Mouse (Mus musculus) hindbrain, embryonic 15.5 days (tissue): ENCODE measurements around the gene Rac2. TPM values are rescaled to one million over a fixed set of nuclear protein-coding genes. Genes with fewer than 3 reads are reported as not detected.

Experiments used
- ATAC-seq: fragments of 200-750 bp; cut with Nextera tagmentation; 2 replicates; pipeline ENCODE4 v1.8.0; 2017; ENCODE audit warnings: low read depth, moderate number of reproducible peaks, moderate TSS enrichment; ENCODE audit not compliant: low FRiP score
- H3K27ac ChIP-seq: fragments of 300-500 bp; sonication (generic); replicated peaks from 2 replicates; pipeline ENCODE4 v1.5.1; 2015; ENCODE audit warnings: mild to moderate bottlenecking, inconsistent platforms
- H3K27me3 ChIP-seq: fragments of 300-500 bp; sonication (generic); 2 replicates; pipeline ENCODE4 v1.6.1; 2015; ENCODE audit warnings: control low read depth, inconsistent platforms
- H3K36me3 ChIP-seq: fragments of 300-500 bp; sonication (generic); 2 replicates; pipeline ENCODE4 v1.6.1; 2015; ENCODE audit warnings: control low read depth, inconsistent platforms
- H3K4me1 ChIP-seq: fragments of 300-500 bp; sonication (generic); replicated peaks from 2 replicates; pipeline ENCODE4 v1.6.1; 2015; ENCODE audit warnings: control low read depth, inconsistent platforms
- H3K4me2 ChIP-seq: fragments of 300-500 bp; sonication (generic); 2 replicates; pipeline ENCODE4 v1.6.1; 2015; ENCODE audit warnings: moderate library complexity, mild to moderate bottlenecking, inconsistent platforms
- H3K4me3 ChIP-seq: fragments of 300-500 bp; sonication (generic); 2 replicates; pipeline ENCODE4 v1.5.1; 2015; ENCODE audit warnings: mild to moderate bottlenecking, inconsistent platforms
- H3K9ac ChIP-seq: fragments of 300-500 bp; sonication (generic); 2 replicates; pipeline ENCODE4 v1.6.1; 2015; ENCODE audit warnings: inconsistent platforms
- H3K9me3 ChIP-seq: fragments of 300-500 bp; sonication (generic); 2 replicates; pipeline ENCODE4 v1.6.1; 2016; ENCODE audit warnings: control low read depth, inconsistent platforms
- WGBS: fragments of 180-500 bp; shearing (Covaris S2); methylation state at CpG from one replicate; pipeline ENCODE4 v1.1.7; 2015; 5-methylcytosine and 5-hydroxymethylcytosine counted together
- polyA plus RNA-seq: library from polyadenylated mRNA; unstranded; fragments of >200 nt; fragmentation: Nextera tagmentation; extraction: Ambion mirVana; gene quantifications from 2 replicates; pipeline ENCODE4 v1.2.1, GENCODE M21; 2015

The Rac2 gene
- polyA plus RNA-seq, 1 experiment from 2014 or later, result 5.4 TPM

- Histone ChIP-seq H3K4me1 (peaks cover 33% of the 10 kb centered on the region), H3K27me3 (no peaks in the 10 kb centered on the region), H3K9me3 (no peaks in the 10 kb centered on the region), H3K4me3 (peak overlapping the region; percentile 23), H3K36me3 (no peaks in the 10 kb centered on the region), H3K27ac (peak overlapping the region; percentile 57), H3K9ac (peak overlapping the region; percentile 26; the same call in 1 of the 2 replicates), H3K4me2 (peak overlapping the region; percentile 48)
- 45% methylated on average over 11 of the region's 11 CpGs for WGBS
- ATAC-seq, result no peak
Measured at GRCm38 (mm10) chr15:78528726-78529411, 43.7 kb downstream of the Rac2 start.

- no peak for ATAC-seq
- no peak overlapping the region for H3K27ac ChIP-seq
- H3K9ac ChIP-seq, result no peak overlapping the region
- H3K4me3 ChIP-seq, result no peak overlapping the region
- no peaks in the 10 kb centered on the region for H3K36me3 ChIP-seq
- H3K27me3 ChIP-seq, result no peaks in the 10 kb centered on the region
- WGBS, result 82% methylated on average over 7 of the region's 7 CpGs
- H3K4me1 ChIP-seq, result peaks cover 33% of the 10 kb centered on the region
- no peaks in the 10 kb centered on the region for H3K9me3 ChIP-seq
- no peak overlapping the region for H3K4me2 ChIP-seq
Measured at GRCm38 (mm10) chr15:78527973-78528372, 44.6 kb downstream of the Rac2 start.

GRCm38 (mm10) chr15:78524163-78524562, 48.4 kb downstream of the Rac2 start:
- 83% methylated on average over 5 of the region's 5 CpGs for WGBS

GRCm38 (mm10) chr15:78521892-78522291, 50.7 kb downstream of the Rac2 start:
- no peak for ATAC-seq
- WGBS, result 74% methylated on average over 6 of the region's 6 CpGs
- Histone ChIP-seq H3K4me2 (no peak overlapping the region), H3K27me3 (no peaks in the 10 kb centered on the region), H3K9me3 (no peaks in the 10 kb centered on the region), H3K9ac (no peak overlapping the region), H3K27ac (no peak overlapping the region), H3K4me3 (no peak overlapping the region), H3K4me1 (no peaks in the 10 kb centered on the region), H3K36me3 (no peaks in the 10 kb centered on the region)

More at GRCm38 (mm10) chr15:78524163-78524562, 48.4 kb downstream of the Rac2 start:
- ATAC-seq, result no peak
- H3K9me3 ChIP-seq, result no peaks in the 10 kb centered on the region
- H3K4me3 ChIP-seq, result no peak overlapping the region
- H3K4me1 ChIP-seq, result peaks cover 8% of the 10 kb centered on the region
- H3K4me2 ChIP-seq, result no peak overlapping the region
- H3K27me3 ChIP-seq, result no peaks in the 10 kb centered on the region
- H3K27ac ChIP-seq, result no peak overlapping the region
- no peaks in the 10 kb centered on the region for H3K36me3 ChIP-seq
- H3K9ac ChIP-seq, result no peak overlapping the region

GRCm38 (mm10) chr15:78521331-78521730, 51.3 kb downstream of the Rac2 start:
- ATAC-seq, result no peak
- 77% methylated on average over 8 of the region's 8 CpGs for WGBS
- no peak overlapping the region for H3K9ac ChIP-seq
- H3K4me3 ChIP-seq, result no peak overlapping the region
- H3K27me3 ChIP-seq, result no peaks in the 10 kb centered on the region
- H3K9me3 ChIP-seq, result no peaks in the 10 kb centered on the region
- no peaks in the 10 kb centered on the region for H3K36me3 ChIP-seq
- H3K4me2 ChIP-seq, result no peak overlapping the region
- no peak overlapping the region for H3K27ac ChIP-seq
- H3K4me1 ChIP-seq, result no peaks in the 10 kb centered on the region

- Histone ChIP-seq H3K9ac (no peak overlapping the region), H3K27ac (no peak overlapping the region), H3K27me3 (no peaks in the 10 kb centered on the region), H3K9me3 (no peaks in the 10 kb centered on the region), H3K4me2 (no peak overlapping the region), H3K4me3 (no peak overlapping the region), H3K36me3 (no peaks in the 10 kb centered on the region), H3K4me1 (0 out of 2 replicates have a peak, but pooled peaks cover under 1% of the 10 kb centered on the region)
- whole genome bisulfite sequencing, result 70% methylated on average over 13 of the region's 13 CpGs
- no peak for ATAC-seq
Measured at GRCm38 (mm10) chr15:78520112-78520715, 52.4 kb downstream of the Rac2 start.

GRCm38 (mm10) chr15:78518221-78518620, 54.4 kb downstream of the Rac2 start:
- H3K27me3 ChIP-seq, result no peaks in the 10 kb centered on the region
- 73% methylated on average over 7 of the region's 7 CpGs for WGBS
- H3K4me1 ChIP-seq, result 0 out of 2 replicates have a peak, but pooled peaks cover 6% of the 10 kb centered on the region
- no peaks in the 10 kb centered on the region for H3K9me3 ChIP-seq
- H3K9ac ChIP-seq, result no peak overlapping the region
- no peak overlapping the region for H3K27ac ChIP-seq
- H3K36me3 ChIP-seq, result no peaks in the 10 kb centered on the region
- no peak for ATAC-seq
- no peak overlapping the region for H3K4me2 ChIP-seq
- no peak overlapping the region for H3K4me3 ChIP-seq

- ATAC-seq, result no peak
- Histone ChIP-seq H3K27ac (no peak overlapping the region), H3K27me3 (no peaks in the 10 kb centered on the region), H3K9ac (no peak overlapping the region), H3K4me1 (0 out of 2 replicates have a peak, but pooled peaks cover 6% of the 10 kb centered on the region), H3K36me3 (no peaks in the 10 kb centered on the region), H3K9me3 (no peaks in the 10 kb centered on the region), H3K4me3 (no peak overlapping the region), H3K4me2 (no peak overlapping the region)
- WGBS, result 91% methylated on average over 4 of the region's 6 CpGs
Measured at GRCm38 (mm10) chr15:78515759-78516158, 56.8 kb downstream of the Rac2 start.

- H3K4me2 ChIP-seq, result no peak overlapping the region
- no peaks in the 10 kb centered on the region for H3K36me3 ChIP-seq
- H3K9ac ChIP-seq, result no peak overlapping the region
- H3K27me3 ChIP-seq, result no peaks in the 10 kb centered on the region
- ATAC-seq, result no peak
- peaks cover 13% of the 10 kb centered on the region for H3K4me1 ChIP-seq
- H3K27ac ChIP-seq, result no peak overlapping the region
- 30% methylated on average over 7 of the region's 7 CpGs for WGBS
- H3K9me3 ChIP-seq, result no peaks in the 10 kb centered on the region
- H3K4me3 ChIP-seq, result no peak overlapping the region
Measured at GRCm38 (mm10) chr15:78514393-78515146, 58.0 kb downstream of the Rac2 start.

GRCm38 (mm10) chr15:78513019-78513418, 59.6 kb downstream of the Rac2 start:
- WGBS, result 88% methylated on average over 14 of the region's 14 CpGs
- H3K4me2 ChIP-seq, result no peak overlapping the region
- no peaks in the 10 kb centered on the region for H3K27me3 ChIP-seq
- no peak for ATAC-seq
- no peak overlapping the region for H3K27ac ChIP-seq
- H3K4me1 ChIP-seq, result peaks cover 13% of the 10 kb centered on the region
- H3K9ac ChIP-seq, result no peak overlapping the region
- no peak overlapping the region for H3K4me3 ChIP-seq
- no peaks in the 10 kb centered on the region for H3K9me3 ChIP-seq
- no peaks in the 10 kb centered on the region for H3K36me3 ChIP-seq

- no peak overlapping the region for H3K4me2 ChIP-seq
- no peaks in the 10 kb centered on the region for H3K9me3 ChIP-seq
- ATAC-seq, result no peak
- WGBS, result 88% methylated on average over 7 of the region's 7 CpGs
- H3K4me3 ChIP-seq, result no peak overlapping the region
- no peaks in the 10 kb centered on the region for H3K27me3 ChIP-seq
- H3K36me3 ChIP-seq, result no peaks in the 10 kb centered on the region
- H3K9ac ChIP-seq, result no peak overlapping the region
- H3K27ac ChIP-seq, result no peak overlapping the region
- peaks cover 13% of the 10 kb centered on the region for H3K4me1 ChIP-seq
Measured at GRCm38 (mm10) chr15:78511951-78512350, 60.6 kb downstream of the Rac2 start.

GRCm38 (mm10) chr15:78510736-78511135, 61.8 kb downstream of the Rac2 start:
- no peak for ATAC-seq
- no peak overlapping the region for H3K9ac ChIP-seq
- 93% methylated on average over 6 of the region's 6 CpGs for WGBS

More at GRCm38 (mm10) chr15:78510736-78511135, 61.8 kb downstream of the Rac2 start:
- Histone ChIP-seq H3K27me3 (no peaks in the 10 kb centered on the region), H3K4me2 (no peak overlapping the region), H3K27ac (no peak overlapping the region), H3K4me3 (no peak overlapping the region), H3K36me3 (no peaks in the 10 kb centered on the region), H3K4me1 (peaks cover 13% of the 10 kb centered on the region), H3K9me3 (no peaks in the 10 kb centered on the region)
